Mouse (Mus musculus) embryonic facial prominence, embryonic 11.5 days (tissue): ENCODE results near the gene Fam160a2. TPM values are rescaled to one million over a fixed set of nuclear protein-coding genes. Genes with fewer than 3 reads are reported as not detected.

ENCODE experiments used
- ATAC-seq: fragments of 200-750 bp; cut with Nextera tagmentation; replicated peaks from 2 replicates; pipeline ENCODE4 v1.8.0; 2017; ENCODE audit warnings: low read depth; ENCODE audit not compliant: insufficient number of reproducible peaks, low FRiP score, low TSS enrichment
- DNase-seq: peaks from one replicate; pipeline ENCODE4 v3.0.0-alpha.2; 2015; ENCODE audit warnings: low spot score
- H3K27ac ChIP-seq: fragments of 300-500 bp; sonication (generic); replicated peaks from 2 replicates; pipeline ENCODE4 v1.5.1; 2014; ENCODE audit warnings: mild to moderate bottlenecking, low read depth, low read length, control low read depth
- H3K27me3 ChIP-seq: fragments of 300-500 bp; sonication (generic); 2 replicates; pipeline ENCODE4 v1.6.1; 2014; ENCODE audit warnings: mild to moderate bottlenecking, low read length, moderate library complexity, mixed read lengths; ENCODE audit not compliant: control insufficient read depth, insufficient read depth
- H3K36me3 ChIP-seq: fragments of 300-500 bp; sonication (generic); replicated peaks from 2 replicates; pipeline ENCODE4 v1.6.1; 2014; ENCODE audit warnings: low read depth, mild to moderate bottlenecking, low read length, moderate library complexity, mixed read lengths; ENCODE audit not compliant: control insufficient read depth, insufficient read depth
- H3K4me1 ChIP-seq: fragments of 300-500 bp; sonication (generic); 2 replicates; pipeline ENCODE4 v1.6.1; 2014; ENCODE audit warnings: low read length, mixed read lengths; ENCODE audit not compliant: control insufficient read depth, insufficient read depth
- H3K4me2 ChIP-seq: fragments of 300-500 bp; sonication (generic); 2 replicates; pipeline ENCODE4 v1.6.1; 2014; ENCODE audit warnings: low read depth, mild to moderate bottlenecking, control low read depth, low read length, moderate library complexity
- H3K4me3 ChIP-seq: fragments of 300-500 bp; sonication (generic); 2 replicates; pipeline ENCODE4 v1.5.1; 2014; ENCODE audit warnings: low read depth, low read length, control low read depth
- H3K9ac ChIP-seq: fragments of 300-500 bp; sonication (generic); replicated peaks from 2 replicates; pipeline ENCODE4 v1.6.1; 2014; ENCODE audit warnings: mild to moderate bottlenecking, control low read depth, low read length
- H3K9me3 ChIP-seq: fragments of 300-500 bp; sonication (generic); replicated peaks from 2 replicates; pipeline ENCODE4 v1.6.1; 2016; ENCODE audit warnings: mild to moderate bottlenecking, low read length, inconsistent platforms, mixed read lengths; ENCODE audit not compliant: control insufficient read depth
- WGBS: fragments of 180-500 bp; shearing (Covaris S2); extraction: QIAGEN DNeasy Blood & Tissue Kit; methylation state at CpG from one replicate; pipeline ENCODE4 v1.1.7; 2014; 5-methylcytosine and 5-hydroxymethylcytosine counted together
- polyA plus RNA-seq: library from polyadenylated mRNA; unstranded; fragments of >200 nt; fragmentation: Nextera tagmentation; extraction: Ambion mirVana; gene quantifications from 2 replicates; pipeline ENCODE4 v1.2.1, GENCODE M21; 2014

Gene Fam160a2
- polyA plus RNA-seq, 1 experiment from 2014 or later = 26.7 TPM

DNA sequence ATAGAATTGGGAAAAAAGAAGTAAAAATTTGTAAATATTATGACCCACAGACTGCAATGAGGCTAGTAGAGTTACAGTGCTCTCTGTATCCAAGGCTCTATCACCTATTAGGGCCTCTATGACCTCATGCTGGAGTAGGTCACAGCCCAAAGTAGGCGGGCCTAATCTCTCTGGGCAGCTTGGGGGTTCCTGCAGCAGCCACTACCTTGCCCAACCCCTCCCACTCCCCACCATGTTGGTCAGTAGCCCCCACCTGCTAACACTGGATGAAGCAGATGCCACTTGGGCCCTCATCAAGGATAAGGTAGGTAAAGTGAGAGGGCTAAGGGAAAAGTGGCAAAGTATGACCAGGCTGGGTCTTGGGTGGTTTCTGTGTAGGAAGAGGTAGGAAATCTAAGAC lies 25.0 kb downstream of the Fam160a2 start, which contains the start of gene Gm5901:
Gene Gm5901 (plus strand): TSS at position 173 of the 400 bp plus-strand sequence.
- DNase-seq (no peak), ATAC-seq (no peak)
- no peaks in the 10 kb centered on the region for H3K27me3 ChIP-seq
- no peak within 1 kb of the TSS for H3K9ac ChIP-seq
- no peaks in the 10 kb centered on the region for H3K9me3 ChIP-seq
- H3K4me1 ChIP-seq = no peaks in the 10 kb centered on the region
- 92% methylated on average over 1 of the region's 1 CpGs for WGBS
- no peak within 1 kb of the TSS for H3K4me3 ChIP-seq
- H3K4me2 ChIP-seq = no peak within 1 kb of the TSS
- no peak within 1 kb of the TSS for H3K27ac ChIP-seq
- no peaks in the 10 kb centered on the region; the same call in 1 of the 2 replicates for H3K36me3 ChIP-seq

DNA sequence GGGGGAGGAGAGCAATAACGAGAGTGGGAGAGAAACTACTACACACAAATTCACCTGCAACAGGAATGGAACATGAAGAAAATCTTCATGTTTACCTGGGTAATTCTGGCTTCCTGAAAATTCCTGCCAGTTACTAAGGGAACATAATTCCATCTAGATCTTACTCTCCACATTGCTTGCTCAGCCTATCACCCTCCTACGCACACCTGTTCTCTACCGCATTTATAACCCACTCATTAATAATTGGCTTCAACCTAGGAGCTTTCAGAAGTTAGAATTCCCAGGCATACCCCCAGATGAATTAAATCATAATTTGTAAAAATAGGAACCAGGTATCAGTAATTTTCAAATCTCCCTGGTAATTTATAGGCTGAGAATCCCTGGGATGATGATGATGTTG lies 25.9 kb downstream of the Fam160a2 start:
- DNase-seq (no peak), ATAC-seq (no peak)
- H3K36me3 ChIP-seq = no peaks in the 10 kb centered on the region
- H3K4me2 ChIP-seq = no peak overlapping the region
- H3K4me3 ChIP-seq = no peak overlapping the region
- 92% methylated on average over 3 of the region's 3 CpGs for WGBS
- no peaks in the 10 kb centered on the region for H3K4me1 ChIP-seq
- no peaks in the 10 kb centered on the region for H3K9me3 ChIP-seq
- H3K27ac ChIP-seq = no peak overlapping the region
- no peaks in the 10 kb centered on the region for H3K27me3 ChIP-seq
- no peak overlapping the region for H3K9ac ChIP-seq

DNA sequence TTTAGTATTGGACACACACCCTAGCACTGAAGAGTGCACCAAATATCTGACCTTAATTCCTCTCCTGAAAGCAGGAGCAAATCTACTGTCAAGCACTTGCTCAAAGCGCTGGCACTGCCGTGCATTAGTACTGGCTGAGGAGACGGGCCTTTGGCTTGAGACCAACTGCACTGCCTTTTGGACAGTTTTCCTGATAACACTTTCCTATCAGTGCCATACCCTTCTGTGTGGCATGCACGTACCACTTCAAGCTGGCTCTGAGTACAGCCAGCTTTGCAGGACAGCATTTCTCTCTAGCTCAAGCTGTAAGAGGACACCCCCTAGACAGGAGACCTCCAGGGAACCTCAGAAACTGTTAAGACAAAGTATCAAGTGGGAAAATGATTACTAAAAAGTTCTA lies 26.3 kb downstream of the Fam160a2 start:
- H3K4me1 ChIP-seq = no peaks in the 10 kb centered on the region
- H3K9me3 ChIP-seq = no peaks in the 10 kb centered on the region
- no peaks in the 10 kb centered on the region for H3K27me3 ChIP-seq
- H3K9ac ChIP-seq = no peak overlapping the region
- DNase-seq (no peak), ATAC-seq (no peak)
- no peaks in the 10 kb centered on the region for H3K36me3 ChIP-seq
- no peak overlapping the region for H3K4me2 ChIP-seq
- no peak overlapping the region for H3K4me3 ChIP-seq
- WGBS = 94% methylated on average over 4 of the region's 4 CpGs
- no peak overlapping the region for H3K27ac ChIP-seq

DNA sequence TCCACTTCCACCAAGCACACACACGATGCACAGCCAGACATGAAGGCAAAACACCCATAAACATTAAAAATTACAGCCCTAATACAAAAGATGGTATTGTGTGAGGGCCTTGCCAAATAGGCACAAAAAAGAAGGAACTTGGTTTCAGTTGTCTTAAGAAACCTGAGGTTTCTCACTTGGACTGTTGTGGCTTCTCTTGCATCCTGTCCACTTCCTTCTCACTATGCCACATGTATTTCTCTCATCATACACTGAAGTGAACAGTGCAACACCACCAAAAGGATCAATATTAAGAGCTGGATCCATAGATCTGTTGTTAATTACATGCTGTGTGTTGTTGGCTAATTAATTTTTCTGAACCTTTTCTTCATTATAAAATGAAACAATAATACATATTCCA lies 26.9 kb downstream of the Fam160a2 start:
- H3K9me3 ChIP-seq = no peaks in the 10 kb centered on the region

GRCm38 (mm10) chr7:105368521-105368920 lies 31.3 kb downstream of the Fam160a2 start:
- Histone ChIP-seq H3K9ac (no peak overlapping the region), H3K27me3 (no peaks in the 10 kb centered on the region), H3K4me3 (no peak overlapping the region), H3K27ac (no peak overlapping the region), H3K4me1 (no peaks in the 10 kb centered on the region), H3K36me3 (no peaks in the 10 kb centered on the region), H3K9me3 (no peaks in the 10 kb centered on the region), H3K4me2 (no peak overlapping the region)
- ATAC-seq (no peak; the same call in 1 of the 2 replicates), DNase-seq (no peak)
- 97% methylated on average over 4 of the region's 4 CpGs for WGBS

More for the DNA sequence above, 26.9 kb downstream of the Fam160a2 start:
- Histone ChIP-seq H3K4me1 (no peaks in the 10 kb centered on the region), H3K9ac (no peak overlapping the region), H3K36me3 (no peaks in the 10 kb centered on the region), H3K27me3 (no peaks in the 10 kb centered on the region), H3K4me2 (no peak overlapping the region), H3K4me3 (no peak overlapping the region), H3K27ac (no peak overlapping the region)
- 86% methylated on average over 1 of the region's 1 CpGs for WGBS
- DNase-seq (no peak), ATAC-seq (no peak)

DNA sequence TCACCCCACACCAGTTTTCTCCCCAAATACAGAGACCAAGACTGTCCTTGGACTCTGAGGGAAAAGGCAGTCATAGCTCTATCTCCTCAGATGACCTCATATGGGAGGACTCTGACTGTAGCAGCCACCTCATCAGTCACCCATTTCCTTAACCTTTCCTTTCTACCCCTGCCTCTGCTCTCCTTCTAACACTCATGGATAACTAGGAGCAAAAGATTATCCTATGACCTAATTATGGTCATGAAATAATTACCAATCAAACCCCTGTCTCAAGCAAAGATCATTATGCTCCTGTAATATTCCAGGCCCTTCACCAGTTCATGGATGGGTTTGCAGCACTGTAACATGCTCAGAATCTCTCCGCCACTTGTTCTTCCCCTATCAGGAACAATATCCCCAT lies 31.9 kb downstream of the Fam160a2 start, which contains the start of gene Olfr692:
Gene Olfr692 (plus strand): TSS at position 301 of the 400 bp plus-strand sequence.
- WGBS = 97% methylated on average over 1 of the region's 1 CpGs
- H3K9ac ChIP-seq = no peak within 1 kb of the TSS

GRCm38 (mm10) chr7:105367268-105367667 lies 32.6 kb downstream of the Fam160a2 start:
- ATAC-seq = no peak
- no peak for DNase-seq
- WGBS = 83% methylated on average over 5 of the region's 5 CpGs

More for the DNA sequence above, 31.9 kb downstream of the Fam160a2 start, which contains the start of gene Olfr692:
- H3K4me1 ChIP-seq = no peaks in the 10 kb centered on the region
- H3K27ac ChIP-seq = no peak within 1 kb of the TSS
- no peaks in the 10 kb centered on the region for H3K27me3 ChIP-seq
- ATAC-seq = no peak
- H3K36me3 ChIP-seq = no peaks in the 10 kb centered on the region
- H3K9me3 ChIP-seq = no peaks in the 10 kb centered on the region
- no peak within 1 kb of the TSS for H3K4me3 ChIP-seq
- no peak within 1 kb of the TSS for H3K4me2 ChIP-seq
- no peak for DNase-seq

DNA sequence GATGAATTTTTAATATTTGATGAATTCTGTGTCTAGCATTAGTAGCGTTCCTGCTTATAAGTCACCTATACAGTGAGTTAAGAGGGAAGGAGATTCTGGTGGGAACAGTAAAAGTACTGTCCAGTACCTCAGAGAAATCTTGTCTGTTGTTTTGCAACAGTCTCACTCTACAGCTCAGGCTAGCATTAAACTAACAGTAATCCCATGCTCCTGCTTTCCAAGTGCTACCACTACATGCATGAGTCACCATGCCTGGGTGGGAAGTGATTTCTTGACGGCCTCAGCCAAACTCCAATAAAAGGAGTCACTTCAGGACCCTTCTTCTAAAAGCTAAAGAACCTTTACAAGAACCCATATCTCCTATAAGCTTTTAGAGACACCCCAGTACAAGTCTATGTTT lies 38.1 kb downstream of the Fam160a2 start:
- Histone ChIP-seq H3K27me3 (no peaks in the 10 kb centered on the region), H3K9ac (no peak overlapping the region), H3K36me3 (no peaks in the 10 kb centered on the region), H3K4me2 (no peak overlapping the region), H3K4me1 (no peaks in the 10 kb centered on the region), H3K4me3 (no peak overlapping the region), H3K9me3 (no peaks in the 10 kb centered on the region), H3K27ac (no peak overlapping the region)
- WGBS = 86% methylated on average over 2 of the region's 2 CpGs
- ATAC-seq = no peak
- DNase-seq = no peak

More at GRCm38 (mm10) chr7:105367268-105367667, 32.6 kb downstream of the Fam160a2 start:
- Histone ChIP-seq H3K27ac (no peak overlapping the region), H3K4me3 (no peak overlapping the region), H3K9ac (no peak overlapping the region), H3K9me3 (no peaks in the 10 kb centered on the region), H3K27me3 (no peaks in the 10 kb centered on the region), H3K4me1 (no peaks in the 10 kb centered on the region), H3K36me3 (no peaks in the 10 kb centered on the region), H3K4me2 (no peak overlapping the region)
